Mouse (Mus musculus) CD4-positive naive resting alpha-beta T cell, adult 57 days (primary cell): ENCODE measurements around the gene Mdm4. TPM values are rescaled to one million over a fixed set of nuclear protein-coding genes. Genes with fewer than 3 reads are reported as not detected.

Experiments used
- total RNA-seq: library from RNA; stranded (reverse); gene quantifications from one replicate; pipeline ENCODE4 v1.2.4, GENCODE M21; 2023

Mdm4 gene
- 272 TPM for total RNA-seq

DNA sequence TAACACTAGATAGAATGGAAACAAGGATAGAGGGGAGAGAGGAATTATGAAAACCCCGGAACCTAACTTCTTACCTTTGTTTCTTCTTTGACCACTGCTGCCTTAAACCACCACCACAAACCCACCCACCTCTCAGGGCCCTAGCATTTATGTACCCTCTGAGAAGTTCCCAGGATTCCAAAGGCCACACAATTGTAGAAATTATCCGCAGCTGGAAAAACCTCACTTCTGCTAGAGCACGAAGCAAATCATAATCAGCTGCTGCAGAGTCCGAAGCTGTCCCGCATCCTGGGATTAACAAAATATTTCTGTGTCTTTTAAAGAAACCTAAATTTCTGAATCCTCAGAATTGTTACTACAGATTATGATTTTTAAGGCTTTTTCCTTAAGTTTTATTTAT lies at the start of gene Mdm4:
Gene Mdm4 (minus strand): TSS at position 101 of the 400 bp plus-strand sequence.

DNA sequence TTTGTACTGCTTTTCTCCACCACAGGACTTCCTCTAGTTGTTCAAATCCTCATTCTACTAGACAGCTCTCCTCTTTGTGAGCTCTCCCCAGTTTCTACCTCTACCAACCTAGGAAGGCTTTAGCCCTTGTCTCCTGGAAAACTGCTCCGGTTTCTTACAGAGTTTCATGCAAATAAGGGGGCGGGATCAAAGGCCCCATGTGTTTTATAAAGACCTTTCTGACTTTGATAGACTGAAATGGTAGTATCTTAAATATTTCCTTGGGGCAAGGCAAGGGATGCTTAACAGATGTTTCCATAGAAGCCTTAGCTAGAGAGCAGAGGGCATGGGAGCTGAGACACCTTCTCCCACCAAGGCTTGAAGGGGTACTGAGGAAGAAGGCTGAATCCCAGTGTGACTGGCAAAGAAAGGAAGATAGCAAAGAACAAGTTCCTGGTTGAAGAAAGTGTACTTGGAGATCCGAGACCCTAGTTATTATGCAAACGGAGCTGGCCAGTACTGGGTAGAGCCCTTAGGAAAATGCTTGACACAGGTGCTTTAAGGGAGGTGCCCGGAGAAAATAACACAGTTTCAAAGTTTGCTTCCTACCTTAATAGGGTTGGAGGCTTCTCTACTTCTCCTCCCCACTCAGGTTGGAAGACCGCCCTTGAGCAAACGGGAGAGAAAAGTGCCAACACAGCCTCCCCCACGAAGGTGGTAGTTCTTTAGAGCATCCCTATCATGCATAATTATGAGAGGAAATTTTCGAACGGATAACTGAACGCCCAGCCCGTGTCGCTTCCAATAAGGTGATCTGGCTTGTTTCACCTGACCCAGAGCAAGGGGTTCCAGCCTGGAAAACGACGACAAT lies 14.9 kb upstream of the Mdm4 start, which contains the start of gene Pik3c2b:
Gene Pik3c2b (plus strand): TSS at position 657 of the 850 bp plus-strand sequence.

Other genes with a start within 250 kb of the Mdm4 start
- not detected for gene Lrrn2, start 150.3 kb downstream of the Mdm4 start, total RNA-seq
- 11.1 TPM for gene Pik3c2b, start 15.1 kb upstream of the Mdm4 start, total RNA-seq
- gene Ppp1r15b, start 100.6 kb upstream of the Mdm4 start, total RNA-seq: 108 TPM
- 8.5 TPM for gene Plekha6, start 133.6 kb upstream of the Mdm4 start, total RNA-seq